Mouse (Mus musculus) monocyte, adult 59 days (primary cell): Measurements from ENCODE around the gene Arid3b. TPM values are rescaled to one million over a fixed set of nuclear protein-coding genes. Genes with fewer than 3 reads are reported as not detected.

ENCODE experiments used
- total RNA-seq, 2 experiments: library from RNA; stranded (reverse); gene quantifications; one replicate each; pipeline ENCODE4 v1.2.4; 2023

Gene Arid3b
- 10 to 100 TPM; 17.9 to 19.7 TPM for total RNA-seq

GRCm38 (mm10) chr9:57836581-57837170 is at the start of gene Arid3b:
TSS of gene Arid3b (minus strand) at chr9:57836793.

GRCm38 (mm10) chr9:57765364-57766351 is 70.9 kb downstream of the Arid3b start, which contains the start of gene Clk3:
TSS of gene Clk3 (minus strand) at chr9:57765860.

Other genes with a start within 250 kb of the Arid3b start
- gene Ulk3, start 247.3 kb downstream of the Arid3b start, total RNA-seq = 10 to 100 TPM; 31.8 to 33.3 TPM
- not detected for gene Cplx3, start 230.5 kb downstream of the Arid3b start, total RNA-seq
- not detected for gene Lman1l, start 216.0 kb downstream of the Arid3b start, total RNA-seq
- 100 to 1,000 TPM; 359 to 372 TPM for gene Csk, start 183.2 kb downstream of the Arid3b start, total RNA-seq
- gene Cyp1a2, start 153.1 kb downstream of the Arid3b start, total RNA-seq = not detected
- not detected for gene Cyp1a1, start 148.9 kb downstream of the Arid3b start, total RNA-seq
- 10 to 100 TPM; 14.9 to 15.0 TPM for gene Edc3, start 128.3 kb downstream of the Arid3b start, total RNA-seq
- 100 to 1,000 TPM; 227 to 232 TPM for gene Clk3, start 70.9 kb downstream of the Arid3b start, total RNA-seq
- 10 to 100 TPM; 68.9 to 77.2 TPM for gene Ubl7, start 74.2 kb upstream of the Arid3b start, total RNA-seq
- 1 to 10 TPM in 1 of 2 experiments, under 1 TPM in 1; 0.88 to 1.4 TPM for gene Sema7a, start 103.3 kb upstream of the Arid3b start, total RNA-seq
- not detected for gene Cyp11a1, start 169.6 kb upstream of the Arid3b start, total RNA-seq
- not detected for gene Stra6, start 227.0 kb upstream of the Arid3b start, total RNA-seq